Mouse (Mus musculus): ENCODE measurements at regions not wholly inside any gene's neighbourhood (a gene's known extent, or its start where the extent isn't known, plus 50 kb on each side); places are given as distances from the start of the nearest gene placed in this dataset.
A peak's percentile ranks its signal among the peaks of the same experiment; 100 is the strongest.

DNA sequence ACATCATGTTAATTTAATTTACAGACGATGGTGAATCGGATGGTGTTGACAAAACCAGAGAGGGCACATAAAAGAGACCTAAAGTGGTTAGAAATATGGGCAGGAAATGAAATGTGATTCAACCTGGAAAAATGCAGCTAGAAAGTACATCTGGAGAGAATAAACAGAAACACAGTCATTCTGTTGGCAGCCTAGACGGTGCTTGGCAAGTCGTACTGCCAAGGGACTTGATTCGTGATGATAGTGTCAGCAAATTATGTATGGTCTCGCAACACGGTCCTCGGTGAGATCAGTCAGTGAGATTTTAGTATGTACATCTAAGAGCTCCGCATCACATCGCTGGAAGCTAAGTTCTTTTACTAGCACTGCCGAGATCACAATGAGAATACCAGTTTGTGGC is 338.3 kb upstream of the Pmfbp1 start:
- DNase-seq = no peak

- no peak for DNase-seq
Observed at GRCm38 (mm10) chr8:109156016-109156415, 337.8 kb upstream of the Pmfbp1 start.

DNA sequence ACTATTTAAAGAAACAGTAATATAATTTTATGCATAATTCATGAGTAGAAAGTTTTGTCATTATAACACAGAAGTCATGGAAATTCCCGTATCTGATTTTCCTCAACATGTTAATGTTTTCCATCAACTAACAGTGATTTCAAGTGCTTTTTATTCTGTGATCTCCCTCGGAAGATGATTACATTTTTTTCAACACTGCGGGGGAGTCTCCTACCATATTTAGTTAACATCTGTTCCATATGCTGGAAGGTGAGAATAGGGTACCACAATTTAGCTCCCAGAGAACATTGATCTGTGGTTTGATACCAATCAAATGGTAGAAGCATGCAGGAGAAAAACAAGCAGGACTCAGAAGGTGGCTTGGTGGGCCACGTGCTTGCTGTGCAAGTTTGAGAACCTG is 321.1 kb upstream of the Pmfbp1 start:
- no peak for DNase-seq

- peak; percentile 52 to 58 for DNase-seq
Observed at GRCm38 (mm10) chr8:109185558-109186198, 308.1 kb upstream of the Pmfbp1 start.

GRCm38 (mm10) chr8:109187617-109188016 is 306.2 kb upstream of the Pmfbp1 start:
- DNase-seq = no peak

GRCm38 (mm10) chr8:109214247-109214646 is 279.6 kb upstream of the Pmfbp1 start:
- no peak for DNase-seq

DNA sequence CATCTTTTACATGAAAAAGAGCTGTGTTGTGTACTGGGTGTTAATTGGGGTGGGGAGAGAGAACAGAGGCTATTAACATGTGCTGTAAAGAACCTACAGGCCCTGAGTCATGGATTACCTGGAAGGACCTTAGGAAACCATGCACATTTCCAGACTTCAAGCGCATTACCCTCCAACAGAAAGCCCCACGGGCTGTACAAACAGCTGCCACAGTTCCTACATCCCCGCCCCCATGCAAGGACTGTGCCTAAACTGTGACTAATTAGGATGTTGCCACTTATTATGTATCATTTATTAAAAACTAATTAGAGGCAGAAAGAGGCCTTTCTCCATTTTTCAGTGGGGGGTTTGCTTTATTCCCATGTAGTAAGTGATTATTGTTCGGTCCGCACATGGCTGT is 277.5 kb upstream of the Pmfbp1 start:
- DNase-seq = no peak

DNA sequence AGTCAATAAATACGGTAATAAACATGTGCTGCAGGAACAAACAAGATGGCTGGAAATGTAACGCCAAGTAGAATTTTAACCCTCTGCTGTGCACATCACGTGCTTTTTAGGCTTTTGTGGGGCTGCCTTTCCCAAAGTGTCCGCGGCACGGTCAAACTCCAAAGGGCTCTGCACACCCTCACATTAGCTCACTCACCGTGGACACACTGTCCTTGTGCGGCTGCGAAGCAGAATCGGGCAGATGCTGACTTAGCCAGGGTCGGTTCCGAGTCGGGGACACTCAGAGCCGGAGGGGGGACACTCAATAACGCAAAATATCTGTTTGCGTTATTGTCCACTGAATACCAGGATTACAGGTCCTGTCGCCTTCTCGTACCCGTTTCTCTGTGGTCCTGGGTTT is 276.5 kb upstream of the Pmfbp1 start:
- no peak for DNase-seq

- DNase-seq = no peak
Observed at GRCm38 (mm10) chr8:109232281-109233234, 261.3 kb upstream of the Pmfbp1 start.

GRCm38 (mm10) chr8:109245526-109245925 is 248.3 kb upstream of the Pmfbp1 start:
- no peak for DNase-seq

DNA sequence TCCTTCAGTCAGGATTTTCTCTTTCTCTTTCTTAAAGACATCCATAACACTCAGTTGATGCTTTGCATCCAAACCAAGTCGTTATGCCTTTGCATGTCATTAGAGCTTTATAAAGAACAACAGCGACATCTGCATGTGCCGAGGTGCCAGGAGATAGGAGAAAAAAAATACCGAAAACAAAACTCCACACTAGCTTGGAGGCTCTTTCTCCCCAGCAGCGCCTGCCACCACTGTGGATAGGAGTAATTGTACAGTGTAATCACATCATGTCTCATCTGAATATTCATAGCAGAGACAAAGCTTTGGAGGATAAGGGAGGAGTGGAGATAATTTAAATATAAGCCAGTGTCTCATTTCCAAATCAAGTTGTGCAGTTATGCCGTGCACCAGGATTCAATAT is 246.0 kb upstream of the Pmfbp1 start:
- DNase-seq = peak in 1 of 2 experiments; percentile 9

DNA sequence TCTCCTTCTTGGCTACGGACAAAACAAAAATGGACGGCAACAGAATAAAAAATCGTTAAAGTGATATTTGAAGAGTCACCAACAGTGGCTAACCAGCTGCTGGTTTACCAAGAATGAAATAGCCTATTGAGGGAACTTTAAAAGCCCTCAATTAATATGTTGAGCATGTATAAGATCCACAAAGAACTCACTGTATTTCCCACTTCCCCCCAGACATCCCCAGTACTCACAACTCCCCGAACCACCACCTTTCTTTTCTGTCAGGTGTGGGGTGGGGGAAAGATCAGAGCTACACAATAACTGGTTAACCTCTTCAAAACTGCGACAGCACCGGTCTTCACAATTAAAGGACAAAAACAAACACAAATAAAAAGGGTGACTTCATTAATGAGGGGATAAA is 245.5 kb upstream of the Pmfbp1 start:
- no peak for DNase-seq

DNA sequence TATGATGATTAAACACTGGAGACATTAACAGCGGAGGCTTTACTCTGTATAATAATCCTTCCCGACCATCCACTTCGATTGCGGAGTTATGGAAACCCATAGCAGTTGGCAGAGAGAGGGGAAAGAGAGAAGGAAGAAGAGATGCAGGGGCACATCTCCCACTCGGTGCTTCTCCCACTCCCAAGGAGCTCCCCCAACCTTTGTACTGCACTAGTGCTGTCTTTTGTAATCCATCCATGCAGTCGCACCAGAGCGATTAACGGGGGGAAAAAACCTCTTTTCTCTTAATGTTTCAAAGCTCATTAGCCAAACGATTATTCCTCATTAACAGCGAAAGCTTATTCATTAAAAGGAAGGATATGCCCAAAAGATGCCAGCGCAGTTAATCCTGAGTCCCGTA is 244.6 kb upstream of the Pmfbp1 start:
- peak in 1 of 2 experiments; percentile 7 for DNase-seq

- DNase-seq = no peak
Observed at GRCm38 (mm10) chr8:109249691-109250090, 244.1 kb upstream of the Pmfbp1 start.

GRCm38 (mm10) chr8:109250551-109250950 is 243.3 kb upstream of the Pmfbp1 start:
- no peak for DNase-seq

DNA sequence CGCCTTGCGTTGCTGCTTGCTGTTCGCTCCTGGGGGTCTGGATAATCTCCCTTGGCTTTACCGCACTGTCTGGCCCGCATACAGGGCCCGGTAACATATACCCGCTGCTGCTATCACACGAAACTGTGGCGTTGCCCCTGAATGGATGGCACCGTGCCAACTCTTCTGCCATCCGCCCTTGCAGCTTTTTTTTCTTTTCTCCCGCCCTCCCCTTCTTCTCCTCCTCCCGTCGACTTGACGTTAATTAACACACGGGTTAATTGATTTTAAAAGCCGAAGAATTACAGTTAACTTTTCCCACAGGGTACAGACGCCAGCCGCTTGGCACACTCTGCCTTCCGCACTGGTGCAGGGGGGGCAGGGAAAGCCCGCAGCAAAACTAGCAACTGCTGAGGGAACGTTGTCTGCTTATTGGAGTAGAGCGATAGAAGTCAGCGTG is 242.4 kb upstream of the Pmfbp1 start:
- DNase-seq = peak; percentile 42 to 52

GRCm38 (mm10) chr8:109252404-109252803 is 241.4 kb upstream of the Pmfbp1 start:
- no peak for DNase-seq

- peak; percentile 7 to 23 for DNase-seq
Observed at GRCm38 (mm10) chr8:109279129-109279528, 214.7 kb upstream of the Pmfbp1 start.

DNA sequence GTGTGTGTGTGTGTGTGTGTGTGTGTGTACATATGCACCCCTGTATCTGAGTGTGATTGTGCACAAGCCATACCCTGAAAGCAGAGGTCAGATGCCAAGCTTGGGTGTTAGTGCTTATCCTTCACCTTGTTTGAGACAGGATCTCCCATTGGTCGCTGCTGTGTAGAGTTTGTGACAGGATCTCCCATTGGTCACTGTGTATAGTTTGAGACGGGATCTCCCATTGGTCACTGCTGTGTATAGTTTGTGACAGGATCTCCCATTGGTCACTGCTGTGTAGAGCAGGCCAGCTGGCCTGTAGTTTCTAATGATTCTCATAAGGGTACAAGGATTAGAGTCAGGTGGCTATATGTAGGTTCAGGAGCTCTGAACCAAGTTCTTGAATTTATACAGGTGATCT is 213.3 kb upstream of the Pmfbp1 start:
- DNase-seq = no peak

GRCm38 (mm10) chr8:109281598-109281997 is 212.2 kb upstream of the Pmfbp1 start:
- DNase-seq = no peak

DNA sequence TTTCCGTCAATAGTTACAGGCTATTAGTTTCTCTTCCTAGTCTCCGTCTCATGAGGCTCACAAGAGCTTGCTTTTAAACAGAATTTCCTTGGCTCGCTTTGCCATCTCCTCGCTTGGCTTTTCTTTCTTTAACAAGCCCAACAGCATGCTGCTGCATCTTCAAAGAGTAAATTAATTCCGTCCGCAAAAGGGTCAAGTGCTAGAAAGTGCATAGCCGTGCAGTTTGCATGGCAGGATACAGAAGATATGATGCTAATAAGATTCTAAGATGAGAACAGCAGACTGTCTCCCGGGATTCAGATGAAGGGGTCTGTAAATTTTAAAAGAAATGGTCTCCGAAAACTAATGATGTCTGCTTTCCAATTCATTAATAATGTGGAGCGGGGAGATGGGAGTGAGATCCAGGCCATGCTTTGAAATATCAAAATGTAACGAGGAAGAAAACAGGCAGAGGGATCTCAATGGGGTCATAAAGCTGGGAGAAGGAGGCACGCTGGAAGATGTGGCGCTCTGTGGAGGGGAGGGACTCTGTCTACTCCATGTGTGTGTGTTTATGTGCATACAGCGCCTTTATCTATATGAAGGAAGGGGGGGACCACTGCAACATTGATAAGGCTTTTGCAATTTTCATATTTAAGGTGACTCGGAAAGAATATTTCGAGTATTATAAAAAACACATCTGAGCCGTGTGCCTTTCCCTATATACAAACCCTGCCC is 183.0 kb upstream of the Pmfbp1 start:
- no peak for DNase-seq

DNA sequence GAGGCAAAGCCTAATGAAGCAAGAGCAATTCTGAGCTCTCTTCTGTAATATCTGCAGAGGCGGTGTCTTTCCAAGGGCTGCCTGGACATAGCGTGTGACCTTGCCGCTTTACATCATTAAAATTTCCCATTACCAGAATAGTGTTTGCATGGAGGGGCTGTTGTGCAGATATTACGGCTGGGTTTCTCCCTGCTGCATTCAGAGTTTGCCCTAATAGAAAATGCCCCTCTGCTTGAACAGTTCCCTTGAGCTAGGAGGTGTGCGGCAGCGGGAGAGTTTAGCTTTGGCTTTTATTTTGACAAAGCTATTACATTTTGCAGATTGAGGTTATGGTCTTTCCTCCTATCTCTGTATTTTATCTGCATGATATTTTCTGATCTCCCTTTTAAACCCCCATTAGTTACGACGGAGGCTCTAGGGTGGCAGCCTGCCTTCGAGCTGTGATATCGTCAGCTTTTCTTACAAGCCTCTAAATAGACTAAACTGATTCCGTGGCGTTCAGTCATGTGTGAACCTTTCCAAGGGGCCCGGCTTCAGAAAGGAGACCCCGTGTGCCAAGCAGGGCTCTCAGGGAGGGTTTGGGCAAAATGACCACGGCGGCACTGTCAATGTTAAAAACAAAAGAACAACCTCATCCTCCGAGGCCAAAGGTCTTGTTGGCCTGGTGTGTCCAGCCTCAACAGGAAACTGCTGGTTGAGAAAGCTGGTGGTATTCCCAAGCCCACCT is 182.2 kb upstream of the Pmfbp1 start:
- no peak for DNase-seq

Measured in layer of hippocampus, postnatal 36 days (tissue).